Mouse (Mus musculus) embryonic facial prominence, embryonic 10.5 days (tissue): ENCODE data around the gene Vav2. TPM values are rescaled to one million over a fixed set of nuclear protein-coding genes. Genes with fewer than 3 reads are reported as not detected.

Experiments
- DNase-seq: peaks from one replicate; pipeline ENCODE4 v3.0.0-alpha.2; 2017; ENCODE audit warnings: low spot score
- H3K27ac ChIP-seq: fragments of 300-500 bp; sonication (generic); replicated peaks from 2 replicates; pipeline ENCODE4 v1.5.1; 2016; ENCODE audit warnings: mild to moderate bottlenecking
- H3K27me3 ChIP-seq: fragments of 300-500 bp; sonication (generic); replicated peaks from 2 replicates; pipeline ENCODE4 v1.6.1; 2016; ENCODE audit warnings: low read depth, mild to moderate bottlenecking; ENCODE audit not compliant: poor library complexity, severe bottlenecking
- H3K36me3 ChIP-seq: fragments of 300-500 bp; sonication (generic); replicated peaks from 2 replicates; pipeline ENCODE4 v1.6.1; 2016; ENCODE audit warnings: mild to moderate bottlenecking, moderate library complexity
- H3K4me1 ChIP-seq: fragments of 300-500 bp; sonication (generic); 2 replicates; pipeline ENCODE4 v1.6.1; 2016
- H3K4me3 ChIP-seq: fragments of 300-500 bp; sonication (generic); 2 replicates; pipeline ENCODE4 v1.5.1; 2016; ENCODE audit warnings: mild to moderate bottlenecking, moderate library complexity
- H3K9me3 ChIP-seq: fragments of 300-500 bp; sonication (generic); 2 replicates; pipeline ENCODE4 v1.6.1; 2016; ENCODE audit warnings: mild to moderate bottlenecking
- WGBS: fragments of 180-500 bp; shearing (Covaris S2); methylation state at CpG from one replicate; pipeline ENCODE4 v1.1.7; 2016; 5-methylcytosine and 5-hydroxymethylcytosine counted together
- polyA plus RNA-seq: library from polyadenylated mRNA; unstranded; fragments of >200 nt; fragmentation: Nextera tagmentation; extraction: Ambion mirVana; gene quantifications from 2 replicates; pipeline ENCODE4 v1.2.1, GENCODE M21; 2016

The Vav2 gene
- polyA plus RNA-seq, 1 experiment from 2014 or later: 10.3 TPM

DNA sequence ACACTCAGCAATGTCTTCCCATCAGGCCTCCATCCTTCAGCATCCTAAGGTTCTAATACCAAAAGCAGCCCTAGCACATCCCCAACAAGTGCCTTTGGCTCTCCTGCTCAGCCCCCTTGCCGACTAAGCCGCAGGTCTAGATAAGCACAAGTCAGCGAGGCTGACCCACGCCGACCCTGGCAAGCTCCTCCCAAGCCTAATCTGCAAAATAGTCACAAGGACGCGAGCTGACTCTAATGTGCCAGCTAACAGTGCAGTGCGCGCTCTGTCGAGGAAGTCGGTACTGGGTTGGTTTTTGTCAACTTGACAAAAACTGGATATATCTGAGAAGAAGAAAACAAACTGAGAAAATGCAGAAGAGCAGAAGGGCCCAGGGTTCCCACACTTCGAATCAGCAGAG lies 53.5 kb downstream of the Vav2 start:
- Histone ChIP-seq H3K9me3 (no peaks in the 10 kb centered on the region), H3K27ac (no peak overlapping the region), H3K4me3 (no peak overlapping the region), H3K36me3 (no peaks in the 10 kb centered on the region), H3K27me3 (no peaks in the 10 kb centered on the region), H3K4me1 (peaks cover 58% of the 10 kb centered on the region)
- 48% methylated on average over 12 of the region's 12 CpGs for WGBS
- DNase-seq: no peak

GRCm38 (mm10) chr2:27371450-27371849 lies 55.4 kb downstream of the Vav2 start:
- Histone ChIP-seq H3K9me3 (no peaks in the 10 kb centered on the region), H3K4me3 (no peak overlapping the region), H3K27ac (no peak overlapping the region; the same call in 1 of the 2 replicates), H3K27me3 (no peaks in the 10 kb centered on the region), H3K4me1 (peaks cover 56% of the 10 kb centered on the region), H3K36me3 (no peaks in the 10 kb centered on the region)
- WGBS: 92% methylated on average over 2 of the region's 2 CpGs
- DNase-seq: no peak

DNA sequence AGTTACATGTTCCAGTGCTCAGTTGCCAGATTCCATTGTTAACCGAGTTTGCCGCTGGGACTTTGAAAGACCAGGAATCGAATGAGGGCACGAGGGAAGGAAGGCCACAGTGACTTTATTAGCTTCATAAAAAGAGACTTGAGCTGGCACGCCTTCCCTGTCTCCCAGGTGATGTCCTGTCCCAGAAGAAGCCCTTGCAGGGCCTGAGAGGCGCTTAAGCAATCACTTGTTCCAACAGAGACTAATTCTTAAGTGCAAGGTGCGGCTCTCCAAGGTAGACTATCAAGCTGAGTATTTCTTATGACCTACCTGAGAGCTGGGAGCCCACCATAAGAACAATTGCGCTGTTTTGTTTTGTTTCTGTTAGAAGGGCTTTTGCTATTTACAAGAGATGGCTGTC lies 57.9 kb downstream of the Vav2 start:
- no peaks in the 10 kb centered on the region for H3K9me3 ChIP-seq
- peaks cover 54% of the 10 kb centered on the region for H3K4me1 ChIP-seq
- DNase-seq: no peak
- no peak overlapping the region for H3K4me3 ChIP-seq
- no peak overlapping the region for H3K27ac ChIP-seq
- H3K36me3 ChIP-seq: no peaks in the 10 kb centered on the region
- no peaks in the 10 kb centered on the region for H3K27me3 ChIP-seq
- WGBS: 80% methylated on average over 8 of the region's 8 CpGs

GRCm38 (mm10) chr2:27365296-27365695 lies 61.5 kb downstream of the Vav2 start:
- no peak for DNase-seq
- peaks cover 78% of the 10 kb centered on the region for H3K4me1 ChIP-seq
- no peak overlapping the region for H3K27ac ChIP-seq
- no peak overlapping the region for H3K4me3 ChIP-seq
- no peaks in the 10 kb centered on the region for H3K36me3 ChIP-seq
- 91% methylated on average over 4 of the region's 4 CpGs for WGBS
- no peaks in the 10 kb centered on the region for H3K27me3 ChIP-seq
- H3K9me3 ChIP-seq: no peaks in the 10 kb centered on the region

DNA sequence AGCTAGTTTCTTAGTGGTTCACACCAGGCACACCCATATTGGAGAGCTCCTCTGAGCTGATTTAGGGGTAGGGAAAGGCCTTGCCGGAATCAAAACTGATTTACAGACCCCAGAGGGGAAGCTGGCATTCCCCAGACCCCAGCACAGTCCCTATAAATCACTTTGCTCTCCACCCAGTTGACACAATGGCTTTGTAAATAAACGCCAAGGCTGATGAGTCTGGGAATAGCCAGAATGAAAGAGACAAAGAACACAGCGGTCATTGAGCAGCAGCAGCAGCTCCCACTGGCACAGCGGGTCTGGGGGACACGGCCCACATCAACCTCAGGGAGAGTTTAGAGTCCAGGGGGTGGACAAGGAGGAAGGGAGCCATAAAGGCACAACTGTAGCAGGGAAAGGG lies 65.0 kb downstream of the Vav2 start:
- Histone ChIP-seq H3K4me3 (no peak overlapping the region), H3K9me3 (no peaks in the 10 kb centered on the region), H3K27ac (no peak overlapping the region), H3K27me3 (no peaks in the 10 kb centered on the region), H3K36me3 (no peaks in the 10 kb centered on the region), H3K4me1 (peaks cover 64% of the 10 kb centered on the region)
- no peak for DNase-seq
- 58% methylated on average over 5 of the region's 5 CpGs for WGBS

GRCm38 (mm10) chr2:27358461-27358860 lies 68.4 kb downstream of the Vav2 start:
- WGBS: 67% methylated on average over 2 of the region's 2 CpGs
- H3K4me3 ChIP-seq: no peak overlapping the region
- no peak for DNase-seq
- H3K9me3 ChIP-seq: no peaks in the 10 kb centered on the region
- no peaks in the 10 kb centered on the region for H3K36me3 ChIP-seq
- no peaks in the 10 kb centered on the region for H3K27me3 ChIP-seq
- H3K27ac ChIP-seq: no peak overlapping the region
- H3K4me1 ChIP-seq: peaks cover 67% of the 10 kb centered on the region

DNA sequence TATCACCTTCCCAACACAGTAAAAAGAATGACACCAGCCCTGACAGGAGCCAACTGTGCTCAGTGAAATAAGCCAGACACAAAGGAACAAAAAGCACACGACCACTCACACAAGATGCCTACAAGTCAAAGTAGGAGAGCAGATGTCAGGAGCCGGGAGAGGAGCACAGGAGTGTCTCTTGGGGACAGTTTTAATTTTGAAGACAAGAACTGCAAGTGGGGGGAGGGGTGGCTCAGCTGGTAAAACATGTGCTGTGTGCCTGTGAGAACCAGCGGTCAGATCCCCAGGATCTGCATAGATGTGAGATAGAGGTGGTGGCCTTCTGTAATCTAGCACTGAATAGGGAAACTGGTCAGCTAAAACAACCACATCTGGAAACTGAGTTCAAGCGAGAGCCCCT lies 71.1 kb downstream of the Vav2 start:
- Histone ChIP-seq H3K27me3 (no peaks in the 10 kb centered on the region), H3K9me3 (peaks cover 5% of the 10 kb centered on the region; the same call in 1 of the 2 replicates), H3K27ac (peak overlapping the region; percentile 55), H3K4me1 (peaks cover 53% of the 10 kb centered on the region), H3K36me3 (peaks cover 10% of the 10 kb centered on the region), H3K4me3 (no peak overlapping the region)
- no peak for DNase-seq
- 50% methylated on average over 4 of the region's 4 CpGs for WGBS

DNA sequence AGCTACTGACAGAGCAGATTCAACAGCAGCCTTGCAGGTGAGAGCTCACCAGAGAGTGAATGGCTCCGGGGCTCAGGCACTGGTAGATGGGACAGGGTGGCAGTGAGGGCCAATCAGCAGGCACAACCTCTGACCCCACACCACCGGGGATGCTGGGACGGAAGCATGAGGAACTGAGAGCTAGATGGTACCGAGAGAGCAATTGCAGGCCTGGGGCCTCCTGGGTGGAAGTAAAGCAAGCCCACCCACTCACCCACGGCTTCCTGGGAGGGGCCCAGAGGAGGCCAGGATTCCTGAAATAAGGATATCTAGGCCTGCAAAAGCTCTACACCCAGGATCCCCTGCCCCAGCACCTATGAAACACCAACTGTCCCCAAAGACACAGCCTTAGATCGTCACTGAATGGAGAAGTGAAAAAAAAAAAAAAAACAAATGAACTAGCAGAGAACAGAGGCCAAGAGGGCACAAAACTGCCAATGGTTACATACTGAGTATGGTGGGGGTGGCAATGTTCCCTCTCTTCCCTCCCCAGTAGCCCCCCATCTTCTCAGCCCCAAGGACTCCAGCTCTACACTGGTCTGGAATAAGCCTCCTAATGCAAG lies 72.1 kb downstream of the Vav2 start:
- peaks cover 44% of the 10 kb centered on the region for H3K4me1 ChIP-seq
- H3K27me3 ChIP-seq: no peaks in the 10 kb centered on the region
- peak overlapping the region; percentile 55 for H3K27ac ChIP-seq
- no peak for DNase-seq
- WGBS: 70% methylated on average over 6 of the region's 6 CpGs
- H3K9me3 ChIP-seq: peaks cover 5% of the 10 kb centered on the region; the same call in 1 of the 2 replicates
- H3K36me3 ChIP-seq: peaks cover 20% of the 10 kb centered on the region
- H3K4me3 ChIP-seq: no peak overlapping the region

- H3K27ac ChIP-seq: no peak overlapping the region
- WGBS: 88% methylated on average over 8 of the region's 8 CpGs
- H3K4me1 ChIP-seq: peaks cover 34% of the 10 kb centered on the region
- no peak overlapping the region for H3K4me3 ChIP-seq
- DNase-seq: no peak
- H3K9me3 ChIP-seq: peaks cover 5% of the 10 kb centered on the region; the same call in 1 of the 2 replicates
- no peaks in the 10 kb centered on the region for H3K27me3 ChIP-seq
- H3K36me3 ChIP-seq: peaks cover 31% of the 10 kb centered on the region
Observed at GRCm38 (mm10) chr2:27352720-27353119, 74.1 kb downstream of the Vav2 start.

DNA sequence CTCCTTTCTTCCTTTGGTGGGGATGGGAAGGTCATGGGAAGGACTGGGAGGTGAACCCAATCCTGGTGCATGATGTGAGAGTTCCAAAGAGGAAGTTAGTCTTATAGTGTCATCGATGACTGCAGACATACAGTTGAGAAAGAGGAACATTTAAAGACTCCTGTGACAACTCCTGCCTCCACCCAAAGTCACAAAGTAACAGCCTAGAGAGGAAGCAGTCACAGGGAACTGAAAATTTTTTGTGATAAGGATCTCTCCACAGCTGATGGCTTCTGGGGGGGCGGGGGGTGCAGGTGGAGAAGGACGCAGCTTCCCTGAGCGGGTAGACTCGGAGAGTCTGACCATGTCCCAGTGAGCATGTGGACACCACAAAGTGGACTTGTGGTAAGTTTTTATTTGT lies 76.5 kb downstream of the Vav2 start:
- H3K27me3 ChIP-seq: no peaks in the 10 kb centered on the region
- WGBS: 95% methylated on average over 5 of the region's 5 CpGs
- H3K27ac ChIP-seq: no peak overlapping the region

GRCm38 (mm10) chr2:27343984-27344453 lies 82.8 kb downstream of the Vav2 start:
- peaks cover 20% of the 10 kb centered on the region for H3K4me1 ChIP-seq
- peaks cover 4% of the 10 kb centered on the region for H3K36me3 ChIP-seq
- H3K4me3 ChIP-seq: no peak overlapping the region
- WGBS: 79% methylated on average over 12 of the region's 12 CpGs
- no peak overlapping the region for H3K27ac ChIP-seq
- no peaks in the 10 kb centered on the region for H3K27me3 ChIP-seq
- H3K9me3 ChIP-seq: no peaks in the 10 kb centered on the region
- DNase-seq: no peak

More for the DNA sequence above, 76.5 kb downstream of the Vav2 start:
- no peak for DNase-seq
- Histone ChIP-seq H3K4me1 (peaks cover 20% of the 10 kb centered on the region), H3K9me3 (peaks cover 5% of the 10 kb centered on the region; the same call in 1 of the 2 replicates), H3K36me3 (peaks cover 31% of the 10 kb centered on the region), H3K4me3 (no peak overlapping the region)

DNA sequence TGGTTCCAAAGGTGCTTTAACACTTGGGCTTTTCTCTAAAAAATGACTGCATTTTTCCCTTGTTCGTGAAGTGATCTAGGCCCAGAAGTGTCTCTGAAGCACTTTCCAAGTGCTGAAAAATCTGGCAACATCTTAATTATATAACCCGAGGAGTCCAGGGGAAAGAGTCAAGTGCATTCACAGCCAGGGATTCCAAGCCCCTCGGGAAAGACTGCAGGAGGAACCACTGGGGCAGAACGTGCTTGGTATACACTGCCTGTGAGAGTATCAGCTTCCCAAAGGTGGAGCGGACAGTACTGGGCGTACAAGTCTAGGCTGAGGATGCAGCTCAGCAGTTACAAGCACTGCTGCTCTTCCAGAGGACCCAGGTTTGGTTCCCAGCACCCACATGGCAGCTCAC lies 86.2 kb downstream of the Vav2 start:
- no peak for DNase-seq
- Histone ChIP-seq H3K36me3 (peaks cover 9% of the 10 kb centered on the region), H3K27me3 (no peaks in the 10 kb centered on the region), H3K9me3 (no peaks in the 10 kb centered on the region), H3K4me3 (no peak overlapping the region), H3K4me1 (peaks cover 49% of the 10 kb centered on the region), H3K27ac (no peak overlapping the region)
- 82% methylated on average over 6 of the region's 6 CpGs for WGBS

DNA sequence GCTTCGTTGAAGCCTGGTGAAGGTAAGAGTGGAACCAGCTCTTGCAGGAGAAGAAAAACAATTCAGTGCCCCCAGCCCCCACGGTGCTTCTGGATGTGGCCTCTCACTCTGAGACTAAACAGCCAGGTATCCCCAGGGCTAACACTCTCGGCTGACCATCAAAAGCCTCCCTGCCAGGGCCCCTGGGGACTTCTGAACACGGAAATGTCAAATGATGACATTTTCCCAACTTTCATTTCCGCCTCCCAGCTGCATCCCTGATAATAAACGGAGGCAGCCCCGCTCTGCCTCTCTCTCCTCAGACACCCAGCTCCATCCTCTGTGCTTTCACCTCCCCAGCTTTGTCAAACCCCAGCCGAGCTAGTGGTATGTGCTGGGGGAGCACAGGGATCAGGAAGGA lies 87.8 kb downstream of the Vav2 start:
- 58% methylated on average over 8 of the region's 8 CpGs for WGBS
- peaks cover 50% of the 10 kb centered on the region for H3K4me1 ChIP-seq
- 0 out of 2 replicates have a peak overlapping the region, but pooled peaks have one; percentile 7 for H3K27ac ChIP-seq
- no peaks in the 10 kb centered on the region for H3K27me3 ChIP-seq
- H3K36me3 ChIP-seq: peaks cover 20% of the 10 kb centered on the region
- no peak overlapping the region for H3K4me3 ChIP-seq
- no peaks in the 10 kb centered on the region for H3K9me3 ChIP-seq
- no peak for DNase-seq
